Mouse (Mus musculus): ENCODE measurements around the gene Nrip1. TPM values are rescaled to one million over a fixed set of nuclear protein-coding genes. Genes with fewer than 3 reads are reported as not detected.

Gene Nrip1
- total RNA-seq, 4 experiments from 2014 or later = 20.7 to 25.8 (median 24.1) TPM

GRCm38 (mm10) chr16:76283796-76284195 is 89.8 kb downstream of the Nrip1 start:
- DNase-seq (ENCODE audit: low spot score) = no peak

- no peak for DNase-seq (ENCODE audit: low spot score)
Observed at GRCm38 (mm10) chr16:76281850-76282249, 91.8 kb downstream of the Nrip1 start.

GRCm38 (mm10) chr16:76280365-76280764 is 93.3 kb downstream of the Nrip1 start:
- DNase-seq (ENCODE audit: low spot score) = no peak

GRCm38 (mm10) chr16:76276271-76276670 is 97.4 kb downstream of the Nrip1 start:
- DNase-seq (ENCODE audit: low spot score) = no peak

- DNase-seq (ENCODE audit: low spot score) = no peak
Observed at GRCm38 (mm10) chr16:76275584-76275983, 98.0 kb downstream of the Nrip1 start.

GRCm38 (mm10) chr16:76275166-76275565 is 98.5 kb downstream of the Nrip1 start:
- DNase-seq (ENCODE audit: low spot score) = no peak

GRCm38 (mm10) chr16:76266635-76267268 is 106.9 kb downstream of the Nrip1 start:
- no peak for DNase-seq (ENCODE audit: low spot score)

- DNase-seq (ENCODE audit: low spot score) = no peak
Observed at GRCm38 (mm10) chr16:76265874-76266273, 107.8 kb downstream of the Nrip1 start.

GRCm38 (mm10) chr16:76265301-76265700 is 108.3 kb downstream of the Nrip1 start:
- no peak for DNase-seq (ENCODE audit: low spot score)

- DNase-seq (ENCODE audit: low spot score) = no peak
Observed at GRCm38 (mm10) chr16:76263393-76263792, 110.2 kb downstream of the Nrip1 start.

GRCm38 (mm10) chr16:76260296-76260695 is 113.3 kb downstream of the Nrip1 start:
- no peak for DNase-seq (ENCODE audit: low spot score)

GRCm38 (mm10) chr16:76251826-76252225 is 121.8 kb downstream of the Nrip1 start:
- no peak for DNase-seq (ENCODE audit: low spot score)

- DNase-seq (ENCODE audit: low spot score) = no peak
Observed at GRCm38 (mm10) chr16:76249345-76250091, 124.1 kb downstream of the Nrip1 start.

- no peak for DNase-seq (ENCODE audit: low spot score)
Observed at GRCm38 (mm10) chr16:76242850-76243249, 130.8 kb downstream of the Nrip1 start.

- DNase-seq (ENCODE audit: low spot score) = no peak
Observed at GRCm38 (mm10) chr16:76241266-76241665, 132.4 kb downstream of the Nrip1 start.

- no peak for DNase-seq (ENCODE audit: low spot score)
Observed at GRCm38 (mm10) chr16:76239353-76239752, 134.3 kb downstream of the Nrip1 start.

- no peak for DNase-seq (ENCODE audit: low spot score)
Observed at GRCm38 (mm10) chr16:76238784-76239183, 134.8 kb downstream of the Nrip1 start.
